Mouse (Mus musculus): Measurements from ENCODE around the gene Plek. TPM values are rescaled to one million over a fixed set of nuclear protein-coding genes. Genes with fewer than 3 reads are reported as not detected.
"Not testable (repeated sequence)": the region's sequence is repeated elsewhere in the genome, so short reads cannot be mapped to it uniquely, and the experiment has no call there.

Gene Plek
- polyA plus RNA-seq, 1 experiment from 2014 or later, result 3.4 TPM

- no peak for DNase-seq (ENCODE audit: low spot score)
- Histone ChIP-seq H3K4me1 (no peaks in the 10 kb centered on the region), H3K36me3 (no peaks in the 10 kb centered on the region), H3K9me3 (replicated peaks) (no peaks in the 10 kb centered on the region), H3K27ac (no peak overlapping the region), H3K27me3 (ENCODE audit: low read depth, poor library complexity, severe bottlenecking) (no peaks in the 10 kb centered on the region), H3K4me3 (no peak overlapping the region)
Observed at GRCm38 (mm10) chr11:17012948-17013347, 39.2 kb downstream of the Plek start.

GRCm38 (mm10) chr11:17008498-17008941 is 43.7 kb downstream of the Plek start:
- DNase-seq (ENCODE audit: low spot score), result no peak
- Histone ChIP-seq H3K4me3 (no peak overlapping the region), H3K27ac (no peak overlapping the region), H3K36me3 (no peaks in the 10 kb centered on the region), H3K9me3 (replicated peaks) (no peaks in the 10 kb centered on the region), H3K4me1 (no peaks in the 10 kb centered on the region), H3K27me3 (ENCODE audit: low read depth, poor library complexity, severe bottlenecking) (no peaks in the 10 kb centered on the region)
- 77% methylated on average over 7 of the region's 7 CpGs for WGBS

- Histone ChIP-seq H3K4me3 (no peak overlapping the region), H3K27ac (no peak overlapping the region), H3K9me3 (replicated peaks) (no peaks in the 10 kb centered on the region), H3K36me3 (no peaks in the 10 kb centered on the region), H3K27me3 (ENCODE audit: low read depth, poor library complexity, severe bottlenecking) (no peaks in the 10 kb centered on the region), H3K4me1 (no peaks in the 10 kb centered on the region)
- no peak for DNase-seq (ENCODE audit: low spot score)
- 91% methylated on average over 5 of the region's 5 CpGs for WGBS
Observed at GRCm38 (mm10) chr11:17007517-17008173, 44.5 kb downstream of the Plek start.

GRCm38 (mm10) chr11:17006526-17006925 is 45.7 kb downstream of the Plek start:
- WGBS, result 90% methylated on average over 3 of the region's 3 CpGs
- H3K9me3 ChIP-seq (replicated peaks), result not testable (repeated sequence)

GRCm38 (mm10) chr11:17004899-17005846 is 47.0 kb downstream of the Plek start:
- Histone ChIP-seq H3K27ac (no peak overlapping the region), H3K4me3 (no peak overlapping the region), H3K27me3 (ENCODE audit: low read depth, poor library complexity, severe bottlenecking) (no peaks in the 10 kb centered on the region), H3K9me3 (replicated peaks) (no peaks in the 10 kb centered on the region), H3K4me1 (no peaks in the 10 kb centered on the region), H3K36me3 (no peaks in the 10 kb centered on the region)
- DNase-seq (ENCODE audit: low spot score), result no peak
- WGBS, result 81% methylated on average over 4 of the region's 4 CpGs

More at GRCm38 (mm10) chr11:17006526-17006925, 45.7 kb downstream of the Plek start:
- H3K27ac ChIP-seq; H3K36me3 ChIP-seq; H3K4me1 ChIP-seq; H3K27me3 ChIP-seq (ENCODE audit: low read depth, poor library complexity, severe bottlenecking); DNase-seq (ENCODE audit: low spot score); H3K4me3 ChIP-seq: not testable (repeated sequence)

- no peak for DNase-seq (ENCODE audit: low spot score)
- WGBS, result 87% methylated on average over 3 of the region's 3 CpGs
- Histone ChIP-seq H3K9me3 (replicated peaks) (no peaks in the 10 kb centered on the region), H3K27ac (no peak overlapping the region), H3K36me3 (no peaks in the 10 kb centered on the region), H3K4me1 (no peaks in the 10 kb centered on the region), H3K4me3 (no peak overlapping the region), H3K27me3 (ENCODE audit: low read depth, poor library complexity, severe bottlenecking) (no peaks in the 10 kb centered on the region)
Observed at GRCm38 (mm10) chr11:17003757-17004156, 48.4 kb downstream of the Plek start.

GRCm38 (mm10) chr11:17002739-17003373 is 49.3 kb downstream of the Plek start:
- WGBS, result 87% methylated on average over 7 of the region's 7 CpGs
- Histone ChIP-seq H3K27ac (no peak overlapping the region), H3K9me3 (replicated peaks) (no peaks in the 10 kb centered on the region), H3K4me1 (no peaks in the 10 kb centered on the region), H3K36me3 (no peaks in the 10 kb centered on the region), H3K27me3 (ENCODE audit: low read depth, poor library complexity, severe bottlenecking) (no peaks in the 10 kb centered on the region), H3K4me3 (no peak overlapping the region)
- DNase-seq (ENCODE audit: low spot score), result no peak

GRCm38 (mm10) chr11:17000353-17001334 is 51.5 kb downstream of the Plek start:
- WGBS, result 79% methylated on average over 9 of the region's 9 CpGs

GRCm38 (mm10) chr11:16999933-17000332 is 52.2 kb downstream of the Plek start:
- no peak overlapping the region for H3K4me3 ChIP-seq
- H3K4me1 ChIP-seq, result no peaks in the 10 kb centered on the region

More at GRCm38 (mm10) chr11:17000353-17001334, 51.5 kb downstream of the Plek start:
- no peak for DNase-seq (ENCODE audit: low spot score)
- no peak overlapping the region for H3K27ac ChIP-seq
- no peak overlapping the region for H3K4me3 ChIP-seq
- H3K4me1 ChIP-seq, result no peaks in the 10 kb centered on the region
- no peaks in the 10 kb centered on the region for H3K36me3 ChIP-seq
- H3K9me3 ChIP-seq (replicated peaks), result no peaks in the 10 kb centered on the region
- no peaks in the 10 kb centered on the region for H3K27me3 ChIP-seq (ENCODE audit: low read depth, poor library complexity, severe bottlenecking)

GRCm38 (mm10) chr11:16999387-16999786 is 52.8 kb downstream of the Plek start:
- no peak for DNase-seq (ENCODE audit: low spot score)
- no peak overlapping the region for H3K27ac ChIP-seq
- H3K36me3 ChIP-seq, result no peaks in the 10 kb centered on the region
- H3K27me3 ChIP-seq (ENCODE audit: low read depth, poor library complexity, severe bottlenecking), result no peaks in the 10 kb centered on the region
- no peak overlapping the region for H3K4me3 ChIP-seq
- no peaks in the 10 kb centered on the region for H3K9me3 ChIP-seq (replicated peaks)
- WGBS, result 97% methylated on average over 4 of the region's 4 CpGs
- H3K4me1 ChIP-seq, result no peaks in the 10 kb centered on the region

More at GRCm38 (mm10) chr11:16999933-17000332, 52.2 kb downstream of the Plek start:
- no peaks in the 10 kb centered on the region for H3K27me3 ChIP-seq (ENCODE audit: low read depth, poor library complexity, severe bottlenecking)
- no peak for DNase-seq (ENCODE audit: low spot score)
- no peaks in the 10 kb centered on the region for H3K9me3 ChIP-seq (replicated peaks)
- H3K27ac ChIP-seq, result no peak overlapping the region
- no peaks in the 10 kb centered on the region for H3K36me3 ChIP-seq

GRCm38 (mm10) chr11:16997465-16997864 is 54.7 kb downstream of the Plek start:
- Histone ChIP-seq H3K27me3 (ENCODE audit: low read depth, poor library complexity, severe bottlenecking) (no peaks in the 10 kb centered on the region), H3K27ac (no peak overlapping the region), H3K9me3 (replicated peaks) (no peaks in the 10 kb centered on the region), H3K4me3 (no peak overlapping the region), H3K4me1 (no peaks in the 10 kb centered on the region), H3K36me3 (no peaks in the 10 kb centered on the region)
- DNase-seq (ENCODE audit: low spot score), result no peak

- H3K36me3 ChIP-seq, result no peaks in the 10 kb centered on the region
- no peak overlapping the region for H3K27ac ChIP-seq
- H3K4me3 ChIP-seq, result no peak overlapping the region
- no peak for DNase-seq (ENCODE audit: low spot score)
- no peaks in the 10 kb centered on the region for H3K9me3 ChIP-seq (replicated peaks)
- no peaks in the 10 kb centered on the region for H3K27me3 ChIP-seq (ENCODE audit: low read depth, poor library complexity, severe bottlenecking)
- no peaks in the 10 kb centered on the region for H3K4me1 ChIP-seq
Observed at GRCm38 (mm10) chr11:16996818-16997217, 55.4 kb downstream of the Plek start.

Measured in limb, embryonic 10.5 days (tissue).